Mouse (Mus musculus) frontal cortex, postnatal 36 days (tissue): ENCODE measurements around the gene Ciao2b.
A peak's percentile ranks its signal among the peaks of the same experiment; 100 is the strongest.
"Not testable (repeated sequence)": the region's sequence is repeated elsewhere in the genome, so short reads cannot be mapped to it uniquely, and the experiment has no call there.

Experiments used
- DNase-seq, 2 experiments: peaks; one replicate each; pipeline ENCODE4 v3.0.0; 2022; ENCODE audit warnings: low spot score in 2 of 2

Ciao2b gene

DNA sequence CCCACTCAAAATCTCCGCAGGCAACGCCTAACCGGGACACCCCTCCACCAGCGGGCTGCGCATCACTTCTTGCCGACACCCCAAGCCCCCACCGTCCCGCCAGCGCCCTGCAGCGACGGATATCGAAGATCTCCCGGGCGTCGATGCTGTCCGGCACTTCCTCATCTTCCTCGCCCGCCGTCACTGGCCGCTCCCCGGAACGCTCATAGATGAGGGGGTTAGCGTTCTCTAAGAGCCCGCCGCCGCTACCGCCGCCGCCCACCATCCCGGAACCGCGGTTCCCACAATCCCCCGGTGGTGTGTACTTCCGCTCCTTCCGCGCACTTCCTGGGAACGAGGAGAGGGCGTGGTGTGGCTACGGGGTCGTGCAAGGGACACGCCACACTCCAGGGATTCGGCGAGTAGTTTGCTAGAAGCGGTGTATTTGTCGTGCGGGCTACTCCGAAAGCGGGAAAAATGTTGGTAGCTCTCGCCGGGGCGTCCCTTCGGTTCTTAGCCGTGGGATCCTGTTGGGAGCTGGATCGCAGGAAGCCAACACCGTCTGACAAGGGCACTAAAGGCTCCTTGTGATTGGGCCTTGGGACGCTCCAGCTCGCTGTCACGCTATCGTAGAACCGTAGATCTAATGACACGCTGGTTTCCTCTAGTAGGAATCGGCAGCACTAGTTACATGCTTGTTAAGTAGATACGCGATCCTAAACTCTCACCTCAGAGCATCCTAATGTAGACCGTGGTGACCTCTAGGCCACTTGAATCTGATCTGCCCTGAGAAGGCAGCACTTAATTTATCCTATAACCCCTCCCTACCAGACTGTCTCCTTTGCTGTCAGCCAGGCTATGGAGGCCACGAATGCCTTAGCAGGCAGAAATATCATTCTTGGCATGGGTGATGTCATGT, at the start of gene Ciao2b:
Gene Ciao2b (minus strand): TSS at position 540 of the 898 bp plus-strand sequence.
- DNase-seq = peak; percentile 91 to 93

GRCm38 (mm10) chr8:104688433-104688832, 46.7 kb upstream of the Ciao2b start:
- DNase-seq = no peak

GRCm38 (mm10) chr8:104655614-104656013, 13.8 kb upstream of the Ciao2b start:
- no peak for DNase-seq

DNA sequence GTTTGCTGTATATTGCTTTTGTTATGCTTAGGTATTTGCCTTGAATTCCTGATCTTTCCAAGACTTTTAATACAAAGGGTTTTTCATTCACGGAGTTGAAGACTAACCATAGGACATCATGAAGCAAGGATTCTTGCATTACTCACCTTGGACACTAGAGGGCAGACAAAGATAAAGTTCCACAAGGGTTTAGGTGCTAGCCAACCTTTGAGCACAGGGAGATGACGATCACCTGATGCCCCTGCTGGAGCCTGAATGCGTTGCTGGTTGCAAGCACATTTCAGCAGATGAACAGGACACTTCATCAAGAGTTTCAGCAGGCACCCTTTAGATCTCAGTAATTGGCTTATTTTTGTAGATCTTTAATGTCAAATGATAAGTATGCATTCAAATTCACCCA, 13.2 kb upstream of the Ciao2b start:
- DNase-seq = peak; percentile 60 to 93

- not testable (repeated sequence) for DNase-seq
These were observed 2.4 kb upstream of the Ciao2b start for GRCm38 (mm10) chr8:104644187-104644586.

DNA sequence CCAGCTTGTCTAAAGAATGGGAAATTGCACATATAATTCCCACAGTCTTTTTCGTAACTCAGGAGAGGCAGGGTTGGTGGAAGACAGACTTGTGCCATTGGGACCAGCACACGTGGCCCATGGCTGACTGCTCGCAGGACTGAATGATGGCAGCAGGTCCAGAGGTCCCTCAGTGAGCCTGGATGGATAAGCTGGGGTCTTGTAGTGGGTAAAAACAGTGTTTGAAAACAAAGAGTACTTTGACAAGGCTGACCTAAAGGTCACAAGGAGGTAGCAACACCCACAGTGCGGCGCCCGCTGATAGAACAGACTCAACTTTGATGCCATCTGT, 524 bp upstream of the Ciao2b start:
- DNase-seq = no peak

DNA sequence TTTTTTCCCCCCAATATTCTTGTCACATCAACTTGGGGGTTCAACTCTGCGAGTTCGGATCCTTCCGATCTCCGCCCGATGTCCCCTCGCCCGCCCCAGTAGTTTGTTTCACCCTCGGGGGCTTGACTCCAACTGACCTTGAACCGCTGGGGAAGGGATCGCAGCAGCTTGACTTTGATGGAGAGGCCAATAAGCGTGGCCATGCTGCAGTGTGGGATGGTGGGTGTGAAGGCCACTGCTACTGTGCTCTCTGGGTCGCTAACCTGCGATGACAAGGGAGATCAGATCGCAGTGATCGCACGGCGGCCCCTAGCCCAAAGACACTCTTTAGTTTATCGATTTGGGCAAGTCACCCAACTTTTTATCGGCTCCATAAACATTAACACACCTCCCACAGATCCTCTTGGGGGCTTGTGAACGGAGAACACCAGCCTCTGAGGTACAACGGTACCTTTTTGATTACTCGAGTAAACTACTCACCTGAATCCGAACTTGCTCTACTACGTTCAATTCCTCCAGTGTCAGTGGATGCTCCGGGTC, 864 bp downstream of the Ciao2b start:
- DNase-seq = no peak

DNA sequence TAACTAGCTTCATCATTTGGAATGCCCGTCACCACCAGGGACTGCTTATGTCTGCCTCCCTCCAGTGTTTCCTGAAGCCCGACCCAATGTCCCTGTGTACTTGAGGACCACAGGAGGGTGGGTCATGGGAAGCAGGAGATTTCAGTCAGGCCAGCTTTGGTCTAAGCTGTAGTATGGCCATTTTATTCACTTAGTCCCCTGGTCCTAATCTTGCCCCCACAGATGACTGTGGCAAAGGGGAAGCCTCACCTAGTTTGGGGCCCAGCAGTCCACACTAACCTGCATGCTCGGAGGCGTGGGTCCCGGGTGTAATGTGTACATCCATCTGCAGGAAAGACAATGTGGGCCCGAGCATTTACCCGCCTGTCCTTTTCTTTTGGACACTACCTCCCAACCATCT, 1.5 kb downstream of the Ciao2b start:
- no peak for DNase-seq

DNA sequence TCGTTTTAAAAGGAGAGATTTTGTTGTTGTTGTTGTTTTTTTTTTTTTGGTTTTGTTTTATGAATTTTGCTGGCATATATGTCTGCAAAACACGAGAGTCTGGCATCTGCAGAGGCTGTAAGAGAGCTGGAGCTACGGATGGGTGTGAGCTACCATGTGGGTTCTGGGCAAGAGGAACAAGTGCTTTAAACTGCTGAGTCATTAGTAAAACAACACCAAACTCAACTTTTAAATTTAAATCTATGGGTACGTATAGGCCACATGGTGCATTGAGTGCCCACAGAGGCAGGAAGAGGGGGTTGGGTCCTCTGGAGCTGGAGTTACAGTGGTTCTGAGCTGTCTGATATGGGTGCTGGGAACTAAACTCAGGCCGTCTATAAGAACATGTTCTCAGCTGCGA, 3.8 kb downstream of the Ciao2b start:
- DNase-seq = no peak

DNA sequence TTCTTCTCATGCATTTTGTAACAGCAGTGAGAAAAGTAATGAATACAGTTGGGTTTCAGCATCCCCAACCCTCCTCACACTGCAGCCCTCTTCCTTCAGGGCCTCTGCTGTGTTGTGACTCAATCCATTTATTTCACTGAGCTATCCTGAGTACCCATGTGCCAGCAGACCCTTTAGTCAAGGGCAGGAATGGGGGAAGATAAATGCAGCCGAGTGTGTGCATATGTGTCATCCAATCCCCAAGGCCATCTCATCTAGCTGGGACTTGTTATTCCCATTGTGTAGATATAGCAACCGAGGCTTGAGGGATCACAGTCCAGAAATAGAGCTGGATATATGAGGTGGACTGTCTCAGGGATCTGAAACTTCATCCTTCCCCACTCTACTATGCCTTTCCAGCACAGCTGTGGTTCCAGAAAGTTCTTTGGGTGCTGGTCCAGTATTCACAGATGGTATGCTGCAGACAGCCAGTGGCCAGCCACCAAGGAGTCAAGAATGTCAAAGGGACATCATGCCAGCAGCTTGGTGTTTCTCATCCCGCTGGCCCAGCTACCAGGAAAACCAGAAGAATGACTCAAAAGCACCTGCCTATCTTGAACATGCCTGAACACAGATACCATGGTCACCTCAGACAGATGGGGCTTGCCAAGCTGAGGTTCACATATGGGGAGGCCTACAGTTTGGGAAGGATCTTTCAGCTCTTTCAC, 6.6 kb downstream of the Ciao2b start:
- no peak for DNase-seq

GRCm38 (mm10) chr8:104633156-104633744, 8.5 kb downstream of the Ciao2b start:
- DNase-seq = no peak

DNA sequence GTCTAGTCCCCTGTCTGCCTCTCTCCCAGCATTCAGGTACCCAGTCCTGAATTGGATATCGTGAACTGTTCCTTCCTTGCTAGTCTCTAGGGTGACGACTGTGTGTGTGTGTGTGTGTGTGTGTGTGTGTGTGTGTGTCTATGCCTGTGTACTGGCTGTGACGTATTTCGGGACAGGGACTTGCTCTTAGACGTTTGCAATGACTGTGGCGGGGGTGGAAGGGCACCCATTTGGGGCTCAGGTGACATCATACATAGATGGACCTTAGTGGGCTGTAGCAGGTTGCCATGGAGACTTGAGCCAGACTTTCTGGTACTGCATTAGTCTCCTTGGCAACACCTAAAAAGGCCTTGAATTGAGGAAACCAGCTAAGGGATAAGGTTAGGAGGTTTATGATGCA, 9.3 kb downstream of the Ciao2b start:
- DNase-seq = peak; percentile 32 to 33

- DNase-seq = no peak
These were observed 9.8 kb downstream of the Ciao2b start for GRCm38 (mm10) chr8:104631975-104632374.

- DNase-seq = no peak
These were observed 10.6 kb downstream of the Ciao2b start, which contains the start of gene Rrad for GRCm38 (mm10) chr8:104630981-104631663. Gene Rrad, minus strand, starts transcription at chr8:104631327.

DNA sequence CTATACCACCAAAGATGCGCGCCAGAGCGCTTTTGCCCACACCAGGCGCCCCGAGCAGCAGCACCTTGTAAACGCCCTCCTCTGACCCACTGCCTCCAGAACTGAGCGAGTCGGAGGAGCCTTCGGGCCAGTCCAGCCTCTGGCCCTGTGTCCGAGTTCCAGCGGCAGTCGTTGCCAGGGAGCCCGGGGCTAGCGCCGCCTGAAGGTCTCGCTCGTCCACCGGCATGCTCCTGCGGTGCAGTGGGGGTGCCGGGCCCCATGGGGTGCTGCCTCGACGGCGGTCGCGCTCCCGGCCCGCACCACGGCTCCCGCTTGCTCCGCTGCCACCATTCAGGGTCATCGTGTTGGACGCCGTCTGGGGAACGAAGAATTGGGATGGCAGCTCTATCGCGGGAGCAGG, 11.2 kb downstream of the Ciao2b start:
- no peak for DNase-seq

GRCm38 (mm10) chr8:104630111-104630479, 11.7 kb downstream of the Ciao2b start:
- DNase-seq = no peak

DNA sequence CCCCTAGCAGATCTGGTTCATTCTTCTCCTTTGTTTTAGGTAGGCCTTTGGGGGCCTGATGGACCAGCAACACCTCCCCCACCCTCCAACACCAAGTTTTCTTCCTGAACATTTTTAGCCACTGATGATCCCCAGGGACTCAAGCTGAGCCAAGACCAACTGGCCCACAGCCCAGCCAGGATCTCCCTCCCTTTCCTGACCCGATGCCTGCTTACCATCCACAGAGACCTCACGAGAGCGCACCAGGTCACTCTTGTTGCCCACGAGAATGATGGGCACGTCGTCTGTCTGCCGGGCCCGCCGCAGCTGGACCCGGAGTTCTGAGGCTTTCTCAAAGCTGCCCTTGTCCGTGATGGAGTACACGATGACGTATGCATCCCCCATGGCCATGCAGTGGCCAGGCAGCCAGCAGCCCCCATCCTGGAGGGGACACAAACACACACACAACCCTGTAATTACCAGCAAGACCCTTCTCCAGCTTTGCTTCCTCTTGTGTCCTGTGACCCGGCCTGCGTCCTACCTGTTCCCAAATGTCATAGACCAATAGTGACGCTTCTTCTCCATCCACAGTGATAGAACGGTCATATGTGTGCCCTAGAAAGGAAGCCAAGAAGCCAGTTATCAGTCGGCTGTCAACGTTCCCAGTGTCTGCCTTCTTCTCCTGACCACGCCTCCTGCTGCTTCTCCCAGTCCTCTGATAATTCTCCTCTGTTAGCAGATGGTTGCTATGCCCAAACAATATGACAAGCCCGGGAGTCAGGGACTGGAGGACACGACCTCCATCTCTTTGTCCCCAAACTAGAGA, 12.3 kb downstream of the Ciao2b start:
- no peak for DNase-seq

DNA sequence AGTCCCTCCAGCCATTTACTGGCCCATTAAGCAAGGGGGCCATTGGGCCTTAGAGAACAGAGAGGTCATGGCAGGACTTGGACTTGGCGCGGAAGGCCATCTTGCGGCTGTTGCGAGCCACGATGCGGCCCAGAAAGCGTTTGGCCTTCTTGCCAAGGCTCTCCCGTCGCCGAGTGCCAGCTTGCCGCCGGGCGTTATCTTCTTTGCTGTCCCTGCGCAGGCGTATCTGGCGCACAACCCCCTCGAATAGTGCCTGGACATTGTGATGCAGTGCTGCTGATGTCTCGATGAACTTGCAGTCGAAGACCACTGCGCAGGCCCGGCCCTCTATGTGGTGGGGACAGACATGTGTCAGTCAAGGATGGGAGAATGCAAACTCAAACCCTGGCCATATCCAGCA, 13.4 kb downstream of the Ciao2b start:
- DNase-seq = no peak

GRCm38 (mm10) chr8:104627065-104627740, 14.6 kb downstream of the Ciao2b start:
- DNase-seq = no peak

DNA sequence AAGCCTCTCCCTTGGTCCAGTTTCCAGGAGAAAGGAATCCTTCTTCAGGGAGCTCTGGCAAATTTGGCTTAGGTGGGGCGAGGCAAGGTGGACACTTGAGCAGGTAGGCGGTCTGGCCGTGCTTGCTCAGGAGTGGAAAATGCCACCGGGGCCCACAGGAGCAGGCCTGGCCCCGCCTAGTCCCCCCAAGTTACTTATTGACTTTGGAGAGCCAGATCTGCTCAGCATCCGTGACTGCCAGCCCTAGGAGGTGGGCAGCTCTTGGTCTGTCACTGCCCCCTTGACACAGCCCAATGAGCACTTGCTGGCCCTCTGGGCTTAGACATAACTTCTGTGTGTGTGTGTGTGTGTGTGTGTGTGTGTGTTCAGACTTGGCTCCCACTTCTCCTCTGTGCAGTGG, 17.6 kb downstream of the Ciao2b start, which contains the start of gene Cdh16:
Gene Cdh16 (minus strand): TSS at position 236 of the 400 bp plus-strand sequence.
- DNase-seq = no peak
